Mouse (Mus musculus) liver, postnatal 0 days (tissue): Measurements from ENCODE around the gene Plekha7. TPM values are rescaled to one million over a fixed set of nuclear protein-coding genes. Genes with fewer than 3 reads are reported as not detected.

Source experiments
- ATAC-seq: fragments of 200-750 bp; cut with Nextera tagmentation; 2 replicates; pipeline ENCODE4 v1.8.0; 2017; ENCODE audit warnings: mild to moderate bottlenecking, moderate library complexity
- DNase-seq: peaks from one replicate; pipeline ENCODE4 v3.0.0-alpha.2; 2016
- H3K27ac ChIP-seq: fragments of 300-500 bp; sonication (generic); 2 replicates; pipeline ENCODE4 v1.5.1; 2014; ENCODE audit warnings: antibody characterized with exemption, moderate library complexity, mild to moderate bottlenecking, low read depth
- H3K27me3 ChIP-seq: fragments of 300-500 bp; sonication (generic); 2 replicates; pipeline ENCODE4 v1.6.1; 2014; ENCODE audit warnings: low read length, control low read depth, mixed read lengths; ENCODE audit not compliant: insufficient read depth
- H3K36me3 ChIP-seq: fragments of 300-500 bp; sonication (generic); replicated peaks from 2 replicates; pipeline ENCODE4 v1.6.1; 2014; ENCODE audit warnings: mild to moderate bottlenecking, control low read depth, low read length, moderate library complexity, mixed read lengths; ENCODE audit not compliant: insufficient read depth
- H3K4me1 ChIP-seq: fragments of 300-500 bp; sonication (generic); 2 replicates; pipeline ENCODE4 v1.6.1; 2014; ENCODE audit warnings: antibody characterized with exemption, mild to moderate bottlenecking, control low read depth; ENCODE audit not compliant: insufficient read depth
- H3K4me2 ChIP-seq: fragments of 300-500 bp; sonication (generic); 2 replicates; pipeline ENCODE4 v1.6.1; 2014; ENCODE audit warnings: low read depth, mild to moderate bottlenecking, low read length, moderate library complexity, mixed read lengths
- H3K4me3 ChIP-seq: fragments of 300-500 bp; sonication (generic); 2 replicates; pipeline ENCODE4 v1.5.1; 2014; ENCODE audit warnings: low read depth, low read length
- H3K9ac ChIP-seq: fragments of 300-500 bp; sonication (generic); replicated peaks from 2 replicates; pipeline ENCODE4 v1.6.1; 2014; ENCODE audit warnings: mild to moderate bottlenecking, moderate library complexity
- H3K9me3 ChIP-seq: fragments of 300-500 bp; sonication (generic); 2 replicates; pipeline ENCODE4 v1.6.1; 2016; ENCODE audit warnings: mild to moderate bottlenecking, control low read depth, low read length, mixed read lengths
- CTCF ChIP-seq: sonication (generic); IDR thresholded peaks from 2 replicates; pipeline ENCODE4 v1.5.1; 2016; ENCODE audit warnings: antibody characterized with exemption, low read depth
- EP300 ChIP-seq: IDR thresholded peaks from 2 replicates; pipeline ENCODE4 v1.6.1; 2016; ENCODE audit warnings: antibody characterized with exemption, low read depth, mild to moderate bottlenecking
- WGBS: fragments of 180-500 bp; shearing (Covaris S2); extraction: QIAGEN DNeasy Blood & Tissue Kit; methylation state at CpG from one replicate; pipeline ENCODE4 v1.1.7; 2014; ENCODE audit not compliant: insufficient replicate concordance; 5-methylcytosine and 5-hydroxymethylcytosine counted together
- polyA plus RNA-seq: library from polyadenylated mRNA; unstranded; fragments of >200 nt; fragmentation: Nextera tagmentation; extraction: Ambion mirVana; gene quantifications from 2 replicates; pipeline ENCODE4 v1.2.1, GENCODE M21; 2015

The Plekha7 gene
- polyA plus RNA-seq, 1 experiment from 2014 or later, result 1.8 TPM

- 48% methylated on average over 4 of the region's 4 CpGs for WGBS
- Histone ChIP-seq H3K4me3 (no peak overlapping the region), H3K9me3 (no peaks in the 10 kb centered on the region), H3K9ac (no peak overlapping the region), H3K27me3 (no peaks in the 10 kb centered on the region), H3K27ac (no peak overlapping the region), H3K36me3 (no peaks in the 10 kb centered on the region), H3K4me2 (no peak overlapping the region), H3K4me1 (no peaks in the 10 kb centered on the region)
- no peak for TF ChIP-seq EP300
- TF ChIP-seq CTCF, result no peak
- ATAC-seq (no peak), DNase-seq (no peak)
Observed at GRCm38 (mm10) chr7:116149568-116149967, 158.6 kb downstream of the Plekha7 start.

DNA sequence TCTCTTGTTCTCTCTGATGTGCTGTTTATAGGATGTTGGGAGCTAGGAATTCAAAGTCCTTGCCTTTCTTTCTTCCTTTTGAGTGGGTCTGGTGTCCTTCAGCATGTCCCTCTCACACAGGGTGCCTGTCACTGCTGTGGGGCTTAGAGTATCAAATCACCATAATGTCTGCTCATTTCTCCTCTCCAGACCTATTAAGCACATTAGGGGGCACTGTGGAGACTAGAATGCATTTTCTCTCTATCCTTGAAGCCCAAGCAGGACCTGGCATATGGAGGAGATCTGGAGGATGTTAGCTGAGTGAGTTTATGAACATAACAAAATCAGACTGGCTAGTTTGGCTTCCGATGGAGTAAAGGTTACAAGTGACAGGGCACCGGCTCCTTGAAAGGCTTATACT is 161.1 kb downstream of the Plekha7 start:
- Histone ChIP-seq H3K9me3 (no peaks in the 10 kb centered on the region), H3K9ac (no peak overlapping the region), H3K27ac (no peak overlapping the region), H3K4me3 (no peak overlapping the region), H3K36me3 (no peaks in the 10 kb centered on the region), H3K27me3 (no peaks in the 10 kb centered on the region), H3K4me1 (no peaks in the 10 kb centered on the region), H3K4me2 (no peak overlapping the region)
- 89% methylated on average over 2 of the region's 2 CpGs for WGBS
- TF ChIP-seq EP300 (no peak), CTCF (no peak)
- ATAC-seq (no peak), DNase-seq (no peak)

GRCm38 (mm10) chr7:116145030-116145429 is 163.1 kb downstream of the Plekha7 start:
- no peak overlapping the region for H3K4me3 ChIP-seq
- no peaks in the 10 kb centered on the region for H3K9me3 ChIP-seq
- no peak overlapping the region for H3K4me2 ChIP-seq
- TF ChIP-seq CTCF, result no peak
- no peak for TF ChIP-seq EP300
- 87% methylated on average over 6 of the region's 6 CpGs for WGBS
- ATAC-seq (no peak), DNase-seq (no peak)
- H3K4me1 ChIP-seq, result no peaks in the 10 kb centered on the region
- H3K9ac ChIP-seq, result no peak overlapping the region
- no peaks in the 10 kb centered on the region for H3K27me3 ChIP-seq
- H3K27ac ChIP-seq, result no peak overlapping the region
- H3K36me3 ChIP-seq, result no peaks in the 10 kb centered on the region

DNA sequence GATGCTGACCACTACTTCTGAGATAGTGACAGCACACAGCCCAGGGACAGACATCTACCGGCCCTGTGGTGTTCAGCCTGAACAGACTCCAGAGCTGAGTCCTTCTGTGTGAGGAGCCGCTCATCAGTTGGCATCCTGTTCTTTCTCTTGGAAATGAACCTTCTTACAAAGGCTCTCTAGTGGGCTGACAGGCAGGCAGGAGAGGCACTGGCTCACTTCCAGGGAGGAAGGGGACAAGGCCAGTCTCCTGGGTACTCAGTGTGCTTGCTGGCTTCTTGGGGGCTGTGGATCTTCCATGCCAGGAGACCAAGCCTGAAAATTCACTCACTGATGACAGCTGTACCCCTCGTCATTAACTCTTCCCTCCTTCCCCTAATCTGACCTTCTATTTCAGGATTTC is 170.5 kb downstream of the Plekha7 start:
- no peaks in the 10 kb centered on the region for H3K27me3 ChIP-seq
- H3K4me3 ChIP-seq, result no peak overlapping the region
- H3K9ac ChIP-seq, result no peak overlapping the region
- no peak overlapping the region for H3K4me2 ChIP-seq
- ATAC-seq, result no peak
- WGBS, result 64% methylated on average over 3 of the region's 3 CpGs
- no peaks in the 10 kb centered on the region for H3K9me3 ChIP-seq
- H3K36me3 ChIP-seq, result no peaks in the 10 kb centered on the region
- no peak overlapping the region for H3K27ac ChIP-seq
- DNase-seq, result no peak
- TF ChIP-seq CTCF (no peak), EP300 (no peak)
- no peaks in the 10 kb centered on the region for H3K4me1 ChIP-seq

- Histone ChIP-seq H3K4me1 (no peaks in the 10 kb centered on the region), H3K9ac (no peak overlapping the region), H3K36me3 (no peaks in the 10 kb centered on the region), H3K27ac (no peak overlapping the region), H3K27me3 (no peaks in the 10 kb centered on the region), H3K4me2 (no peak overlapping the region), H3K4me3 (no peak overlapping the region), H3K9me3 (no peaks in the 10 kb centered on the region)
- ATAC-seq, result no peak
- TF ChIP-seq EP300, result no peak
- TF ChIP-seq CTCF, result no peak
- no peak for DNase-seq
- 49% methylated on average over 12 of the region's 12 CpGs for WGBS
Observed at GRCm38 (mm10) chr7:116137149-116137548, 171.0 kb downstream of the Plekha7 start.

DNA sequence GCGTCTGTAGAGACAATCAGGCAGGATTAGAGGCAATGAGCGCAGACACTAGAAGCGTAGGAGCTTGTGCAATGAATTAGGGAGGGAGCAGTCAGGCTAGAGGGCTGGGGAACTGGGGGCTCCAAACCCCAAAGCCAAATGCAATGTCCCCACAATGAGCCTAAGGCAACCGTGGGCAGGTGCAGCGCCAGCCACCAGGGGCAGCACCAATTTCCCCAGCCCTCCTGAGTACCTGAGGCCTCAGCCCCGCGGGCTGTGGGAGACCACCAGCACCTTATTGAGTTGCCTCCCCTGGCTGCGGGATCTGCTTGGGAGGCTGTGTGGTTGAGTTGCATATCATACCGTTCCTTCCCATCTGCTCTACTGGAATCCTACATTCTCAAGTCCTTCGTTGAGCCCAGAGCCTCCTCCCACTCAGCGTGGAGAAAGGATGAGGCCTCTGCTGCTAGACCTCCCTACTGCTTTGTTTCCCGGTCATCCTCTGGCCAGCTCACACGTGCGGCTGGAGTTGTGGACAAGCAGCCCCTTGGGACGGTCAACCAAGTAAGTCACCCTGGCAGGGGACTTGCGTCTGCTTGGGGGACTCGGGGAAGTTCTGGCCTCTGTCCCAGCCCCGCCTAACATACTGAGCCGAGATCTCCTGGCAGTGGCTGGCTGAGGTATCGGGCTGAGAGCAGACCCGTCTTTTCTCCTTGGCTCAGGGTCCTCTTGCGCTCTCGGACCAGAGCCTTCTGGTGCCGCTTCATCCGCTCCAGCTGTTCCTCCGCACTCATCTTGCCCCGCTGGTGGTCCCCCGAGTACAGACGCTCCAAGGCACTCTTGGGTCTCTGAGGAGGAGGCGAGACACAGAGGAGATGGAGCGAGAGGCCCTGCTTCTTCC is 173.5 kb downstream of the Plekha7 start:
- Histone ChIP-seq H3K9ac (no peak overlapping the region), H3K27me3 (no peaks in the 10 kb centered on the region), H3K36me3 (no peaks in the 10 kb centered on the region), H3K27ac (no peak overlapping the region), H3K4me2 (no peak overlapping the region), H3K9me3 (no peaks in the 10 kb centered on the region), H3K4me1 (no peaks in the 10 kb centered on the region), H3K4me3 (no peak overlapping the region)
- DNase-seq, result no peak
- 80% methylated on average over 31 of the region's 31 CpGs for WGBS
- ATAC-seq, result no peak
- peak; percentile 30; the same call in 1 of the 2 replicates for TF ChIP-seq CTCF
- TF ChIP-seq EP300, result no peak

DNA sequence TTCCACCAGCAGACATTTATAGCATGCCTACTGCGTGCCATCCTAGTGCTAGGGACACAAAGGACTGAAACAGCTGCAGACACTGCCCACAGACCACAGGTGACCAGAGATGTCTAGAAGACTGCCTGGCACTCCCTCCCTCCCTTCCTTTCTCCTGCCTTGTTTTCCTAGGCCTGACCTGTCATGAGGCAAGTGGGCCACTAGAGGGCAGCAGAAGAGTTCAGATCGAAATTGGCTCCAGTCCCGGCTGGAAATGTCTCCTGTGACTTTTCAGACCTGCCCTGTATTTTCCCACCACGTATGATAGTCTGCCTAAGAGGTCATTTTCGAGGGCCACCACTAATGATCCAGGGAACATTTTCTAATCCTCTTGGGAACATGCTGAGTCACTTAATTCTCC is 176.1 kb downstream of the Plekha7 start:
- Histone ChIP-seq H3K9ac (no peak overlapping the region), H3K9me3 (no peaks in the 10 kb centered on the region), H3K4me3 (no peak overlapping the region), H3K27me3 (no peaks in the 10 kb centered on the region), H3K4me1 (no peaks in the 10 kb centered on the region), H3K27ac (no peak overlapping the region), H3K4me2 (no peak overlapping the region), H3K36me3 (no peaks in the 10 kb centered on the region)
- 3% methylated on average over 5 of the region's 5 CpGs for WGBS
- DNase-seq (peak; percentile 79), ATAC-seq (no peak)
- TF ChIP-seq CTCF (peak; percentile 92), EP300 (no peak)
